8 mouse cellular contexts compared by ENCODE assay signal in genomic region chr16:38483582-38484309, GRCm38 (mm10). TPM values are rescaled to one million over a fixed set of nuclear protein-coding genes. Genes with fewer than 3 reads are reported as not detected.
A peak's percentile ranks its signal among the peaks of the same experiment; 100 is the strongest.
DNase-seq lines count a peak whose midpoint lies in the region; ATAC-seq lines count a peak whose summit lies in the region.

No protein-coding gene starts in this region.

- peak overlapping the region; percentile 27; the same call in 1 of the 2 replicates for H3K9ac ChIP-seq in hindbrain, embryonic 12.5 days
- no peak overlapping the region; the same call in 1 of the 2 replicates for H3K9ac ChIP-seq in liver, embryonic 15.5 days
- H3K9ac ChIP-seq in neural tube, embryonic 13.5 days, result peak overlapping the region; percentile 55

- H3K36me3 ChIP-seq in hindbrain, embryonic 12.5 days, result no peaks in the 10 kb centered on the region
- H3K36me3 ChIP-seq in liver, embryonic 15.5 days (replicated peaks), result no peaks in the 10 kb centered on the region
- H3K36me3 ChIP-seq in neural tube, embryonic 13.5 days, result no peaks in the 10 kb centered on the region

- 40% methylated on average over 42 of the region's 42 CpGs for WGBS in hindbrain, embryonic 12.5 days
- WGBS in liver, embryonic 15.5 days (ENCODE audit: insufficient replicate concordance), result 18% methylated on average over 42 of the region's 42 CpGs
- WGBS in neural tube, embryonic 13.5 days, result 37% methylated on average over 42 of the region's 42 CpGs

- peak overlapping the region; percentile 56 for H3K4me2 ChIP-seq in hindbrain, embryonic 12.5 days (replicated peaks)
- H3K4me2 ChIP-seq in liver, embryonic 15.5 days, result peak overlapping the region; percentile 67
- H3K4me2 ChIP-seq in neural tube, embryonic 13.5 days, result peak overlapping the region; percentile 56

- peaks cover 20% of the 10 kb centered on the region for H3K27me3 ChIP-seq in hindbrain, embryonic 12.5 days
- H3K27me3 ChIP-seq in liver, embryonic 15.5 days, result peaks cover 41% of the 10 kb centered on the region
- peaks cover 31% of the 10 kb centered on the region for H3K27me3 ChIP-seq in neural tube, embryonic 13.5 days

- peak overlapping the region; percentile 33 for H3K4me3 ChIP-seq in hindbrain, embryonic 12.5 days
- peak overlapping the region; percentile 36 for H3K4me3 ChIP-seq in liver, embryonic 15.5 days (replicated peaks)
- peak overlapping the region; percentile 35 for H3K4me3 ChIP-seq in neural tube, embryonic 13.5 days

- peak; percentile 21 for DNase-seq in adrenal gland, adult 2 months
- no peak for DNase-seq in adrenal gland, postnatal 4 days (ENCODE audit: low spot score in 2 of 2)
- peak; percentile 21 for DNase-seq in ZHBTc4 (ENCODE audit: low read depth, low spot score)
- DNase-seq in right cerebral cortex, postnatal 10 days (ENCODE audit: low spot score in 2 of 2), result no peak
- no peak for DNase-seq in gastrocnemius, adult 18-20 months (ENCODE audit: low spot score)

- ATAC-seq in hindbrain, embryonic 12.5 days (ENCODE audit: low FRiP score), result no peak
- ATAC-seq in liver, embryonic 15.5 days (ENCODE audit: insufficient read depth), result no peak
- peak; percentile 43 for ATAC-seq in neural tube, embryonic 13.5 days (ENCODE audit: low read depth)

- H3K27ac ChIP-seq in hindbrain, embryonic 12.5 days, result no peak overlapping the region
- no peak overlapping the region for H3K27ac ChIP-seq in liver, embryonic 15.5 days (replicated peaks)
- no peak overlapping the region for H3K27ac ChIP-seq in neural tube, embryonic 13.5 days (replicated peaks)

- no peaks in the 10 kb centered on the region for H3K9me3 ChIP-seq in hindbrain, embryonic 12.5 days (replicated peaks)
- no peaks in the 10 kb centered on the region for H3K9me3 ChIP-seq in liver, embryonic 15.5 days (replicated peaks)
- no peaks in the 10 kb centered on the region for H3K9me3 ChIP-seq in neural tube, embryonic 13.5 days

- peaks cover 6% of the 10 kb centered on the region; the same call in 1 of the 2 replicates for H3K4me1 ChIP-seq in hindbrain, embryonic 12.5 days
- peaks cover 34% of the 10 kb centered on the region for H3K4me1 ChIP-seq in liver, embryonic 15.5 days (replicated peaks)
- H3K4me1 ChIP-seq in neural tube, embryonic 13.5 days (replicated peaks), result peaks cover 7% of the 10 kb centered on the region

RNA-seq across cellular contexts. Expression of gene Cd80, which starts 28.4 kb away (rescaled TPM):
- 1 to 10 TPM in 1 of 2 experiments, under 1 TPM in 1; 0.37 to 1.1 TPM for total RNA-seq in adrenal gland, adult 2 months (2021)
- polyA plus RNA-seq in adrenal gland, adult 2 months (2012; rRNA removed), result 0.10 TPM in 1 of 2 replicates, not detected in the other
- total RNA-seq in adrenal gland, postnatal 4 days (2021), result under 1 TPM; 0.73 to 0.95 TPM
- 0.64 and 0.74 TPM in 2 replicates for polyA plus RNA-seq in hindbrain, embryonic 12.5 days (2016; fragmentation: Nextera tagmentation; extraction: Ambion mirVana)
- polyA plus RNA-seq in liver, embryonic 15.5 days (2015; fragmentation: Nextera tagmentation; extraction: Ambion mirVana), result 0.21 and 0.28 TPM in 2 replicates
- polyA plus RNA-seq in neural tube, embryonic 13.5 days (2015; fragmentation: Nextera tagmentation; extraction: Ambion mirVana), result 0.46 and 0.56 TPM in 2 replicates
- total RNA-seq in gastrocnemius, adult 18-20 months (2021), result under 1 TPM in 1 of 2 experiments, not detected in 1; 0.19 TPM

RNA-seq across cellular contexts. Expression of gene Adprh, which starts 31.2 kb away (rescaled TPM):
- 10 to 100 TPM; 37.2 to 49.4 TPM for total RNA-seq in adrenal gland, adult 2 months (2021)
- polyA plus RNA-seq in adrenal gland, adult 2 months (2012; rRNA removed), result 114 and 133 TPM in 2 replicates
- total RNA-seq in adrenal gland, postnatal 4 days (2021), result 10 to 100 TPM; 54.7 to 55.4 TPM
- polyA plus RNA-seq in hindbrain, embryonic 12.5 days (2016; fragmentation: Nextera tagmentation; extraction: Ambion mirVana), result 147 and 155 TPM in 2 replicates
- polyA plus RNA-seq in liver, embryonic 15.5 days (2015; fragmentation: Nextera tagmentation; extraction: Ambion mirVana), result 29.4 and 32.4 TPM in 2 replicates
- polyA plus RNA-seq in neural tube, embryonic 13.5 days (2015; fragmentation: Nextera tagmentation; extraction: Ambion mirVana), result 148 and 149 TPM in 2 replicates
- 10 to 100 TPM; 16.4 to 18.1 TPM for total RNA-seq in gastrocnemius, adult 18-20 months (2021)

RNA-seq across cellular contexts. Expression of gene Timmdc1, which starts 38.7 kb away (rescaled TPM):
- total RNA-seq in adrenal gland, adult 2 months (2021), result 10 to 100 TPM; 39.2 to 53.9 TPM
- polyA plus RNA-seq in adrenal gland, adult 2 months (2012; rRNA removed), result 95.2 and 97.4 TPM in 2 replicates
- total RNA-seq in adrenal gland, postnatal 4 days (2021), result 10 to 100 TPM; 26.4 to 32.2 TPM
- polyA plus RNA-seq in hindbrain, embryonic 12.5 days (2016; fragmentation: Nextera tagmentation; extraction: Ambion mirVana), result 31.6 and 35.1 TPM in 2 replicates
- 10.2 and 12.4 TPM in 2 replicates for polyA plus RNA-seq in liver, embryonic 15.5 days (2015; fragmentation: Nextera tagmentation; extraction: Ambion mirVana)
- 39.6 and 39.9 TPM in 2 replicates for polyA plus RNA-seq in neural tube, embryonic 13.5 days (2015; fragmentation: Nextera tagmentation; extraction: Ambion mirVana)
- 10 to 100 TPM; 45.9 to 46.2 TPM for total RNA-seq in gastrocnemius, adult 18-20 months (2021)

RNA-seq across cellular contexts. Expression of gene Pla1a, which starts 50.8 kb away (rescaled TPM):
- 10 to 100 TPM; 17.0 to 36.7 TPM for total RNA-seq in adrenal gland, adult 2 months (2021)
- polyA plus RNA-seq in adrenal gland, adult 2 months (2012; rRNA removed), result 12.3 and 21.0 TPM in 2 replicates
- 10 to 100 TPM; 27.9 to 28.6 TPM for total RNA-seq in adrenal gland, postnatal 4 days (2021)
- 0.30 and 0.37 TPM in 2 replicates for polyA plus RNA-seq in hindbrain, embryonic 12.5 days (2016; fragmentation: Nextera tagmentation; extraction: Ambion mirVana)
- 27.2 and 30.5 TPM in 2 replicates for polyA plus RNA-seq in liver, embryonic 15.5 days (2015; fragmentation: Nextera tagmentation; extraction: Ambion mirVana)
- polyA plus RNA-seq in neural tube, embryonic 13.5 days (2015; fragmentation: Nextera tagmentation; extraction: Ambion mirVana), result 0.48 and 0.75 TPM in 2 replicates
- 1 to 10 TPM; 3.3 to 6.8 TPM for total RNA-seq in gastrocnemius, adult 18-20 months (2021)

Comparison
In these comparisons a context has a peak if more than half of its experiments do, and no peak if none do; other contexts are left out.
1. DNase-seq: peak in adrenal gland, adult 2 months (single experiment) and ZHBTc4 (single experiment); none in adrenal gland, postnatal 4 days (0 of 2), right cerebral cortex, postnatal 10 days (0 of 2) and gastrocnemius, adult 18-20 months (single experiment).
2. Peak in every context shown above with its lines, with median percentiles within 50 percentile points of each other: H3K4me2 ChIP-seq and H3K4me3 ChIP-seq.